Mouse (Mus musculus): ENCODE data around the gene Rapsn. TPM values are rescaled to one million over a fixed set of nuclear protein-coding genes. Genes with fewer than 3 reads are reported as not detected.
"Not testable (repeated sequence)": the region's sequence is repeated elsewhere in the genome, so short reads cannot be mapped to it uniquely, and the experiment has no call there.

Rapsn gene
- polyA plus RNA-seq, 1 experiment from 2014 or later, result 4.4 TPM

- H3K4me3 ChIP-seq (ENCODE audit: low read depth, low read length), result no peak overlapping the region
- no peaks in the 10 kb centered on the region for H3K9me3 ChIP-seq (ENCODE audit: control insufficient read depth, low read length)
- H3K27me3 ChIP-seq (ENCODE audit: control insufficient read depth, insufficient read depth, low read length), result no peaks in the 10 kb centered on the region
- H3K4me2 ChIP-seq (ENCODE audit: low read depth, severe bottlenecking), result no peak overlapping the region
- DNase-seq (ENCODE audit: low spot score) (no peak), ATAC-seq (ENCODE audit: insufficient number of reproducible peaks, low FRiP score, low TSS enrichment, low read depth) (no peak)
- H3K27ac ChIP-seq (replicated peaks; ENCODE audit: low read depth, low read length), result no peak overlapping the region
- no peak overlapping the region for H3K9ac ChIP-seq (ENCODE audit: low read length)
- H3K4me1 ChIP-seq (ENCODE audit: control insufficient read depth, insufficient read depth, low read length), result peaks cover 4% of the 10 kb centered on the region; the same call in 1 of the 2 replicates
- no peaks in the 10 kb centered on the region for H3K36me3 ChIP-seq (ENCODE audit: control insufficient read depth, insufficient read depth, low read length)
- 76% methylated on average over 13 of the region's 13 CpGs for WGBS
Measured at GRCm38 (mm10) chr2:91044727-91045126, 9.3 kb downstream of the Rapsn start.

GRCm38 (mm10) chr2:91045805-91046204, 10.4 kb downstream of the Rapsn start:
- H3K27ac ChIP-seq (replicated peaks; ENCODE audit: low read depth, low read length); DNase-seq (ENCODE audit: low spot score); H3K4me1 ChIP-seq (ENCODE audit: control insufficient read depth, insufficient read depth, low read length); H3K4me2 ChIP-seq (ENCODE audit: low read depth, severe bottlenecking); H3K27me3 ChIP-seq (ENCODE audit: control insufficient read depth, insufficient read depth, low read length); H3K9ac ChIP-seq (ENCODE audit: low read length); H3K4me3 ChIP-seq (ENCODE audit: low read depth, low read length); H3K9me3 ChIP-seq (ENCODE audit: control insufficient read depth, low read length); H3K36me3 ChIP-seq (ENCODE audit: control insufficient read depth, insufficient read depth, low read length); ATAC-seq (ENCODE audit: insufficient number of reproducible peaks, low FRiP score, low TSS enrichment, low read depth): not testable (repeated sequence)
- WGBS, result 82% methylated on average over 1 of the region's 1 CpGs

GRCm38 (mm10) chr2:91047359-91047758, 11.9 kb downstream of the Rapsn start:
- H3K9ac ChIP-seq (ENCODE audit: low read length), result no peak overlapping the region
- DNase-seq (ENCODE audit: low spot score) (no peak), ATAC-seq (ENCODE audit: insufficient number of reproducible peaks, low FRiP score, low TSS enrichment, low read depth) (no peak; the same call in 1 of the 2 replicates)
- no peak overlapping the region for H3K4me3 ChIP-seq (ENCODE audit: low read depth, low read length)
- H3K4me1 ChIP-seq (ENCODE audit: control insufficient read depth, insufficient read depth, low read length), result peaks cover 4% of the 10 kb centered on the region; the same call in 1 of the 2 replicates
- peaks cover 3% of the 10 kb centered on the region; the same call in 1 of the 2 replicates for H3K36me3 ChIP-seq (ENCODE audit: control insufficient read depth, insufficient read depth, low read length)
- no peak overlapping the region for H3K27ac ChIP-seq (replicated peaks; ENCODE audit: low read depth, low read length)
- H3K27me3 ChIP-seq (ENCODE audit: control insufficient read depth, insufficient read depth, low read length), result no peaks in the 10 kb centered on the region
- WGBS, result 46% methylated on average over 9 of the region's 9 CpGs
- H3K4me2 ChIP-seq (ENCODE audit: low read depth, severe bottlenecking), result no peak overlapping the region
- no peaks in the 10 kb centered on the region for H3K9me3 ChIP-seq (ENCODE audit: control insufficient read depth, low read length)

- Histone ChIP-seq H3K9me3 (ENCODE audit: control insufficient read depth, low read length) (no peaks in the 10 kb centered on the region), H3K4me1 (ENCODE audit: control insufficient read depth, insufficient read depth, low read length) (peaks cover 9% of the 10 kb centered on the region), H3K36me3 (ENCODE audit: control insufficient read depth, insufficient read depth, low read length) (peaks cover 17% of the 10 kb centered on the region), H3K9ac (ENCODE audit: low read length) (no peak overlapping the region), H3K27ac (replicated peaks; ENCODE audit: low read depth, low read length) (no peak overlapping the region), H3K4me2 (ENCODE audit: low read depth, severe bottlenecking) (no peak overlapping the region), H3K4me3 (ENCODE audit: low read depth, low read length) (no peak overlapping the region), H3K27me3 (ENCODE audit: control insufficient read depth, insufficient read depth, low read length) (no peaks in the 10 kb centered on the region)
- ATAC-seq (ENCODE audit: insufficient number of reproducible peaks, low FRiP score, low TSS enrichment, low read depth) (no peak), DNase-seq (ENCODE audit: low spot score) (no peak)
- WGBS, result 81% methylated on average over 3 of the region's 3 CpGs
Measured at GRCm38 (mm10) chr2:91051917-91052316, 16.5 kb downstream of the Rapsn start.

GRCm38 (mm10) chr2:91052752-91053151, 17.3 kb downstream of the Rapsn start:
- ATAC-seq (ENCODE audit: insufficient number of reproducible peaks, low FRiP score, low TSS enrichment, low read depth), result no peak
- Histone ChIP-seq H3K27ac (replicated peaks; ENCODE audit: low read depth, low read length) (no peak overlapping the region), H3K27me3 (ENCODE audit: control insufficient read depth, insufficient read depth, low read length) (no peaks in the 10 kb centered on the region), H3K4me3 (ENCODE audit: low read depth, low read length) (no peak overlapping the region), H3K9me3 (ENCODE audit: control insufficient read depth, low read length) (no peaks in the 10 kb centered on the region), H3K4me2 (ENCODE audit: low read depth, severe bottlenecking) (no peak overlapping the region), H3K4me1 (ENCODE audit: control insufficient read depth, insufficient read depth, low read length) (peaks cover 6% of the 10 kb centered on the region), H3K36me3 (ENCODE audit: control insufficient read depth, insufficient read depth, low read length) (peaks cover 22% of the 10 kb centered on the region), H3K9ac (ENCODE audit: low read length) (no peak overlapping the region)
- 72% methylated on average over 2 of the region's 2 CpGs for WGBS
- DNase-seq (ENCODE audit: low spot score), result no peak

GRCm38 (mm10) chr2:91053181-91053933, 17.9 kb downstream of the Rapsn start:
- H3K9ac ChIP-seq (ENCODE audit: low read length), result peak overlapping the region; percentile 94
- peaks cover 26% of the 10 kb centered on the region for H3K36me3 ChIP-seq (ENCODE audit: control insufficient read depth, insufficient read depth, low read length)
- ATAC-seq (ENCODE audit: insufficient number of reproducible peaks, low FRiP score, low TSS enrichment, low read depth), result peak; percentile 67
- peaks cover 6% of the 10 kb centered on the region for H3K4me1 ChIP-seq (ENCODE audit: control insufficient read depth, insufficient read depth, low read length)
- DNase-seq (ENCODE audit: low spot score), result no peak
- no peaks in the 10 kb centered on the region for H3K27me3 ChIP-seq (ENCODE audit: control insufficient read depth, insufficient read depth, low read length)
- H3K27ac ChIP-seq (replicated peaks; ENCODE audit: low read depth, low read length), result no peak overlapping the region; the same call in 1 of the 2 replicates
- H3K4me3 ChIP-seq (ENCODE audit: low read depth, low read length), result peak overlapping the region; percentile 83
- peak overlapping the region; percentile 45 for H3K4me2 ChIP-seq (ENCODE audit: low read depth, severe bottlenecking)
- WGBS, result 0% methylated on average over 6 of the region's 6 CpGs
- no peaks in the 10 kb centered on the region for H3K9me3 ChIP-seq (ENCODE audit: control insufficient read depth, low read length)

- H3K4me1 ChIP-seq (ENCODE audit: control insufficient read depth, insufficient read depth, low read length), result peaks cover 6% of the 10 kb centered on the region
- H3K4me3 ChIP-seq (ENCODE audit: low read depth, low read length), result peak within 1 kb of the TSS; percentile 83
- no peaks in the 10 kb centered on the region for H3K9me3 ChIP-seq (ENCODE audit: control insufficient read depth, low read length)
- no peaks in the 10 kb centered on the region for H3K27me3 ChIP-seq (ENCODE audit: control insufficient read depth, insufficient read depth, low read length)
- ATAC-seq (ENCODE audit: insufficient number of reproducible peaks, low FRiP score, low TSS enrichment, low read depth) (peak; percentile 97), DNase-seq (ENCODE audit: low spot score) (peak; percentile 95)
- H3K27ac ChIP-seq (replicated peaks; ENCODE audit: low read depth, low read length), result peak within 1 kb of the TSS; percentile 56; the same call in 1 of the 2 replicates
- peak within 1 kb of the TSS; percentile 94 for H3K9ac ChIP-seq (ENCODE audit: low read length)
- WGBS, result under 1% methylated on average over 40 of the region's 40 CpGs
- H3K36me3 ChIP-seq (ENCODE audit: control insufficient read depth, insufficient read depth, low read length), result peaks cover 31% of the 10 kb centered on the region
- H3K4me2 ChIP-seq (ENCODE audit: low read depth, severe bottlenecking), result peak within 1 kb of the TSS; percentile 94
Measured at GRCm38 (mm10) chr2:91053934-91054382, 18.5 kb downstream of the Rapsn start, which contains the start of gene Psmc3. Psmc3 (plus strand) TSS chr2:91054009.

GRCm38 (mm10) chr2:91058435-91058834, 23.0 kb downstream of the Rapsn start:
- Histone ChIP-seq H3K9me3 (ENCODE audit: control insufficient read depth, low read length) (no peaks in the 10 kb centered on the region), H3K4me2 (ENCODE audit: low read depth, severe bottlenecking) (no peak overlapping the region), H3K36me3 (ENCODE audit: control insufficient read depth, insufficient read depth, low read length) (peaks cover 54% of the 10 kb centered on the region), H3K4me3 (ENCODE audit: low read depth, low read length) (no peak overlapping the region), H3K4me1 (ENCODE audit: control insufficient read depth, insufficient read depth, low read length) (peaks cover 6% of the 10 kb centered on the region), H3K27me3 (ENCODE audit: control insufficient read depth, insufficient read depth, low read length) (no peaks in the 10 kb centered on the region), H3K27ac (replicated peaks; ENCODE audit: low read depth, low read length) (no peak overlapping the region), H3K9ac (ENCODE audit: low read length) (no peak overlapping the region)
- DNase-seq (ENCODE audit: low spot score), result no peak
- no peak for ATAC-seq (ENCODE audit: insufficient number of reproducible peaks, low FRiP score, low TSS enrichment, low read depth)
- 93% methylated on average over 5 of the region's 5 CpGs for WGBS

Measured in limb, embryonic 11.5 days (tissue).